Mouse (Mus musculus) lung, embryonic 16.5 days (tissue): Measurements from ENCODE around the gene Vav3. TPM values are rescaled to one million over a fixed set of nuclear protein-coding genes. Genes with fewer than 3 reads are reported as not detected.

Source experiments
- ATAC-seq: fragments of 200-750 bp; cut with Nextera tagmentation; 2 replicates; pipeline ENCODE4 v1.8.0; 2017; ENCODE audit warnings: low read depth, mild to moderate bottlenecking, moderate library complexity
- H3K27ac ChIP-seq: fragments of 300-500 bp; sonication (generic); 2 replicates; pipeline ENCODE4 v1.5.1; 2014; ENCODE audit warnings: mild to moderate bottlenecking, control low read depth, low read length
- H3K27me3 ChIP-seq: fragments of 300-500 bp; sonication (generic); 2 replicates; pipeline ENCODE4 v1.6.1; 2014; ENCODE audit warnings: low read depth, low read length, mixed read lengths; ENCODE audit not compliant: control insufficient read depth, insufficient read depth
- H3K36me3 ChIP-seq: fragments of 300-500 bp; sonication (generic); 2 replicates; pipeline ENCODE4 v1.6.1; 2014; ENCODE audit warnings: low read length; ENCODE audit not compliant: control insufficient read depth, insufficient read depth
- H3K4me1 ChIP-seq: fragments of 300-500 bp; sonication (generic); replicated peaks from 2 replicates; pipeline ENCODE4 v1.6.1; 2014; ENCODE audit warnings: low read length, mixed read lengths; ENCODE audit not compliant: control insufficient read depth, insufficient read depth
- H3K4me2 ChIP-seq: fragments of 300-500 bp; sonication (generic); 2 replicates; pipeline ENCODE4 v1.6.1; 2014; ENCODE audit warnings: low read depth, low read length, control low read depth
- H3K4me3 ChIP-seq: fragments of 300-500 bp; sonication (generic); 2 replicates; pipeline ENCODE4 v1.5.1; 2014; ENCODE audit warnings: mild to moderate bottlenecking, low read length, control low read depth
- H3K9ac ChIP-seq: fragments of 300-500 bp; sonication (generic); 2 replicates; pipeline ENCODE4 v1.6.1; 2014; ENCODE audit warnings: low read length, control low read depth
- H3K9me3 ChIP-seq: fragments of 300-500 bp; sonication (generic); 2 replicates; pipeline ENCODE4 v1.6.1; 2016; ENCODE audit warnings: low read length; ENCODE audit not compliant: control insufficient read depth
- WGBS: fragments of 180-500 bp; shearing (Covaris S2); extraction: QIAGEN DNeasy Blood & Tissue Kit; methylation state at CpG from one replicate; pipeline ENCODE4 v1.1.7; 2014; 5-methylcytosine and 5-hydroxymethylcytosine counted together
- polyA plus RNA-seq: library from polyadenylated mRNA; unstranded; fragments of >200 nt; fragmentation: Nextera tagmentation; extraction: Ambion mirVana; gene quantifications from 2 replicates; pipeline ENCODE4 v1.2.1, GENCODE M21; 2015

The Vav3 gene
- polyA plus RNA-seq, 1 experiment from 2014 or later = 6.3 TPM

- 89% methylated on average over 5 of the region's 5 CpGs for WGBS
- ATAC-seq = no peak
- H3K9me3 ChIP-seq = peaks cover 2% of the 10 kb centered on the region; the same call in 1 of the 2 replicates
- no peak overlapping the region for H3K4me2 ChIP-seq
- no peaks in the 10 kb centered on the region for H3K27me3 ChIP-seq
- no peak overlapping the region for H3K4me3 ChIP-seq
- H3K27ac ChIP-seq = no peak overlapping the region
- no peaks in the 10 kb centered on the region for H3K4me1 ChIP-seq
- H3K9ac ChIP-seq = no peak overlapping the region
- no peaks in the 10 kb centered on the region for H3K36me3 ChIP-seq
Measured at GRCm38 (mm10) chr3:109401527-109401926, 61.1 kb downstream of the Vav3 start.

- H3K4me2 ChIP-seq = no peak overlapping the region
- no peak overlapping the region for H3K4me3 ChIP-seq
- ATAC-seq = no peak
- no peak overlapping the region for H3K27ac ChIP-seq
- no peak overlapping the region for H3K9ac ChIP-seq
- WGBS = 69% methylated on average over 3 of the region's 3 CpGs
- H3K9me3 ChIP-seq = no peaks in the 10 kb centered on the region
- no peaks in the 10 kb centered on the region for H3K36me3 ChIP-seq
- H3K4me1 ChIP-seq = no peaks in the 10 kb centered on the region
- no peaks in the 10 kb centered on the region for H3K27me3 ChIP-seq
Measured at GRCm38 (mm10) chr3:109411294-109411693, 70.8 kb downstream of the Vav3 start.

- no peak overlapping the region for H3K9ac ChIP-seq
- no peak overlapping the region for H3K4me2 ChIP-seq
- no peaks in the 10 kb centered on the region for H3K36me3 ChIP-seq
- H3K4me1 ChIP-seq = no peaks in the 10 kb centered on the region
- no peak for ATAC-seq
- no peaks in the 10 kb centered on the region for H3K27me3 ChIP-seq
- H3K4me3 ChIP-seq = no peak overlapping the region
- H3K27ac ChIP-seq = no peak overlapping the region
- 69% methylated on average over 3 of the region's 3 CpGs for WGBS
- no peaks in the 10 kb centered on the region for H3K9me3 ChIP-seq
Measured at GRCm38 (mm10) chr3:109420403-109420802, 80.0 kb downstream of the Vav3 start.

DNA sequence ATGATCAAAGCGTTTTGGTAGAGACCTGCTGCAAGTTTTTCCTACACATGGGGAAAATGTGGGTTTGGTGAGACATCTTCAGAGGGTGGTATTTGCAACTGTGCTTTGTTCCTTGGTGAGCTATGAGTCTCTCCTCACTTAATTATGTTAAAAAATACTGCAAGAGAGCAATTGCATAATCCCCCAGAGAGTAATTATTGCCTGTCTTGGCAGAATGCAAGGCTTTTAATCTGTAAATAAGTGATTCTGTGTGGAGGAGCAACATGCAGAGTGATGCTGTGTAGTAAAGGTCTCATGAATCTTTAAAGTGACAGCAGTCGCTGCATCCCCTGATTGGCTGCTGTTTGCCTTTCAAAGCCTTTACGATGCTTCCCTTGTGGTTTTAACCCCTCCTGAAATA is 80.6 kb downstream of the Vav3 start:
- no peaks in the 10 kb centered on the region for H3K36me3 ChIP-seq
- H3K4me3 ChIP-seq = no peak overlapping the region
- no peaks in the 10 kb centered on the region for H3K9me3 ChIP-seq
- 39% methylated on average over 3 of the region's 3 CpGs for WGBS
- no peak overlapping the region for H3K9ac ChIP-seq
- no peaks in the 10 kb centered on the region for H3K27me3 ChIP-seq
- H3K4me2 ChIP-seq = no peak overlapping the region
- H3K27ac ChIP-seq = no peak overlapping the region
- H3K4me1 ChIP-seq = no peaks in the 10 kb centered on the region
- no peak; the same call in 1 of the 2 replicates for ATAC-seq

- H3K9me3 ChIP-seq = no peaks in the 10 kb centered on the region
Measured at GRCm38 (mm10) chr3:109423440-109424079, 83.1 kb downstream of the Vav3 start.

DNA sequence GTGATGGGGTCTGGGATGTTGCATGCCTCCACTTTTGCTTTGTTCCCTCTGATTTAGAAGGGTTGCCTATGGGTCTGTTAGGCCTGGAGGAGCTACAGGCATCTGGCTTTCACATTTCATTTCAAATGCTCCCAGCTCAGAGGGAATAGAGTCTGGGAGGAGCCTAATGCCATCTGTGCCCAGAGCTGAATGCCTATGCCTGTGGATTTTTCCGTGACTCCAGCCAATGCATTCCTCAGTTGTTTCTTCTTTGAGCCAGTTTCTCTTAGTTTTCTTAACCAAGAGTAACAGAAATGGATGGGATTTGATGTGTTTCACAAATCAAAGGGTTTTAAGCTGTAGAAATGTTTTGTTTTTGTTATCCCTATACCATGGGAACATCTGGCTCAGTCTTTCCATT is 90.8 kb downstream of the Vav3 start:
- 61% methylated on average over 1 of the region's 1 CpGs for WGBS
- H3K9me3 ChIP-seq = no peaks in the 10 kb centered on the region
- H3K4me2 ChIP-seq = no peak overlapping the region
- no peak overlapping the region for H3K9ac ChIP-seq
- no peak overlapping the region for H3K4me3 ChIP-seq
- no peak for ATAC-seq
- H3K27ac ChIP-seq = no peak overlapping the region
- no peaks in the 10 kb centered on the region for H3K27me3 ChIP-seq
- no peaks in the 10 kb centered on the region for H3K4me1 ChIP-seq
- no peaks in the 10 kb centered on the region for H3K36me3 ChIP-seq

More at GRCm38 (mm10) chr3:109423440-109424079, 83.1 kb downstream of the Vav3 start:
- H3K4me3 ChIP-seq = no peak overlapping the region
- H3K9ac ChIP-seq = no peak overlapping the region
- H3K27ac ChIP-seq = no peak overlapping the region
- no peak for ATAC-seq
- H3K4me2 ChIP-seq = no peak overlapping the region
- no peaks in the 10 kb centered on the region for H3K27me3 ChIP-seq
- H3K36me3 ChIP-seq = no peaks in the 10 kb centered on the region
- no peaks in the 10 kb centered on the region for H3K4me1 ChIP-seq
- WGBS = 71% methylated on average over 5 of the region's 5 CpGs

GRCm38 (mm10) chr3:109438552-109438951 is 98.1 kb downstream of the Vav3 start:
- H3K9me3 ChIP-seq = no peaks in the 10 kb centered on the region
- H3K4me2 ChIP-seq = no peak overlapping the region
- ATAC-seq = no peak
- no peaks in the 10 kb centered on the region for H3K4me1 ChIP-seq
- H3K27me3 ChIP-seq = no peaks in the 10 kb centered on the region
- WGBS = 76% methylated on average over 2 of the region's 2 CpGs
- no peak overlapping the region for H3K4me3 ChIP-seq
- no peaks in the 10 kb centered on the region for H3K36me3 ChIP-seq
- H3K27ac ChIP-seq = no peak overlapping the region
- H3K9ac ChIP-seq = no peak overlapping the region

GRCm38 (mm10) chr3:109439253-109439652 is 98.8 kb downstream of the Vav3 start:
- WGBS = 82% methylated on average over 8 of the region's 8 CpGs
- Histone ChIP-seq H3K27ac (no peak overlapping the region), H3K4me2 (no peak overlapping the region), H3K36me3 (no peaks in the 10 kb centered on the region), H3K9ac (no peak overlapping the region), H3K9me3 (no peaks in the 10 kb centered on the region), H3K4me1 (no peaks in the 10 kb centered on the region), H3K4me3 (no peak overlapping the region), H3K27me3 (no peaks in the 10 kb centered on the region)
- ATAC-seq = no peak

GRCm38 (mm10) chr3:109440001-109440400 is 99.5 kb downstream of the Vav3 start:
- Histone ChIP-seq H3K27ac (no peak overlapping the region), H3K4me2 (no peak overlapping the region), H3K27me3 (no peaks in the 10 kb centered on the region), H3K4me3 (no peak overlapping the region), H3K9me3 (no peaks in the 10 kb centered on the region), H3K36me3 (no peaks in the 10 kb centered on the region), H3K4me1 (no peaks in the 10 kb centered on the region), H3K9ac (no peak overlapping the region)
- no peak for ATAC-seq
- WGBS = 75% methylated on average over 6 of the region's 6 CpGs

DNA sequence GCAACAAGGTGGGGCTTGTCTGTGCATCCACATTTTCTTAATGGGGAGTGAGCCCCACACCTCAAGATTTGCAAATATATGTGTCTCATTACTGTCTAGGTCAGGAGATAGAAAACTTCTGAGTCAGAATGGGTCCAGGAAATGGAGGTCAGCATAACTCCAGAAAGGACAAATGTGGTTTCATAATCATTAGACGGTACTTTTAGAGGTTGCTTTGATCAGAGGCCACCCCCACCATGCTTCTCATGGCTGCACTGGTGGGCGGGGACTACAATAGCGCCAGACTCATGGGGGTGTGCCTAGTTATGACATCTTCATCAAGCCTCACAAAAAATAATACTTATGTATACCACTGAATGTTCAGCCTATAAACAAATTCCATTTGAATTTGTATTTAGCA is 103.6 kb downstream of the Vav3 start:
- no peaks in the 10 kb centered on the region for H3K4me1 ChIP-seq
- H3K36me3 ChIP-seq = no peaks in the 10 kb centered on the region
- no peak overlapping the region for H3K4me2 ChIP-seq
- H3K4me3 ChIP-seq = no peak overlapping the region
- H3K9me3 ChIP-seq = no peaks in the 10 kb centered on the region
- H3K9ac ChIP-seq = no peak overlapping the region
- no peaks in the 10 kb centered on the region for H3K27me3 ChIP-seq
- ATAC-seq = no peak
- WGBS = 57% methylated on average over 3 of the region's 3 CpGs
- no peak overlapping the region for H3K27ac ChIP-seq
